Mouse (Mus musculus) stomach, postnatal 0 days (tissue): Measurements from ENCODE around the gene Mmp28.

ENCODE experiments used
- CTCF ChIP-seq: IDR thresholded peaks from 2 replicates; pipeline ENCODE4 v1.5.1; 2016; ENCODE audit warnings: antibody characterized with exemption, low read depth, mild to moderate bottlenecking, moderate library complexity
- EP300 ChIP-seq: optimal IDR thresholded peaks from 2 replicates; pipeline ENCODE3; 2016; ENCODE audit warnings: antibody characterized with exemption

GRCm38 (mm10) chr11:83408242-83408641 lies 54.6 kb downstream of the Mmp28 start:
- no peak for TF ChIP-seq CTCF
- no peak for TF ChIP-seq EP300
